Mouse (Mus musculus) olfactory bulb, adult 2 months (tissue): Measurements from ENCODE around the gene Efcab8. TPM values are rescaled to one million over a fixed set of nuclear protein-coding genes. Genes with fewer than 3 reads are reported as not detected.

Source experiments
- H3K27ac ChIP-seq: fragments of 200-500 bp; 2 replicates; pipeline ENCODE4 v1.5.1; 2012; ENCODE audit warnings: low read depth, low read length; ENCODE audit not compliant: insufficient read depth
- H3K4me1 ChIP-seq: fragments of 200-500 bp; 2 replicates; pipeline ENCODE4 v1.6.1; 2012; ENCODE audit warnings: low read length; ENCODE audit not compliant: control insufficient read depth, insufficient read depth
- H3K4me3 ChIP-seq: fragments of 200-500 bp; 2 replicates; pipeline ENCODE4 v1.5.1; 2012; ENCODE audit warnings: mild to moderate bottlenecking, low read depth, low read length, moderate library complexity; ENCODE audit not compliant: insufficient read depth
- CTCF ChIP-seq: fragments of 200-500 bp; IDR thresholded peaks from 2 replicates; pipeline ENCODE4 v1.5.1; 2012; ENCODE audit warnings: low read depth, mild to moderate bottlenecking, low read length, moderate library complexity; ENCODE audit not compliant: insufficient read depth
- POLR2A ChIP-seq: fragments of 200-500 bp; IDR thresholded peaks from 2 replicates; pipeline ENCODE4 v1.6.1; 2012; ENCODE audit warnings: mild to moderate bottlenecking, low read depth, low read length, moderate library complexity; ENCODE audit not compliant: insufficient read depth
- WGBS: fragments of 180-500 bp; shearing (Covaris S2); methylation state at CpG from one replicate; pipeline ENCODE4 v1.1.7; 2018; 5-methylcytosine and 5-hydroxymethylcytosine counted together
- polyA plus RNA-seq: library from polyadenylated mRNA; stranded (reverse); fragments of >200 nt; gene quantifications from 2 replicates; pipeline ENCODE4 v1.2.4, GENCODE M21; 2012; ENCODE audit warnings: low replicate concordance; ENCODE audit not compliant: missing spikeins, insufficient read depth, insufficient read length

Gene Efcab8
- polyA plus RNA-seq, 1 experiment, result not detected

GRCm38 (mm10) chr2:153848389-153848788, 68.7 kb downstream of the Efcab8 start:
- Histone ChIP-seq H3K27ac (no peak overlapping the region), H3K4me3 (no peak overlapping the region), H3K4me1 (no peaks in the 10 kb centered on the region)
- 78% methylated on average over 3 of the region's 3 CpGs for WGBS
- no peak for TF ChIP-seq CTCF
- no peak for TF ChIP-seq POLR2A

GRCm38 (mm10) chr2:153850351-153851029, 70.8 kb downstream of the Efcab8 start:
- Histone ChIP-seq H3K4me3 (no peak overlapping the region), H3K4me1 (no peaks in the 10 kb centered on the region), H3K27ac (no peak overlapping the region)
- TF ChIP-seq POLR2A (no peak), CTCF (no peak)
- 62% methylated on average over 6 of the region's 6 CpGs for WGBS

- peak; percentile 44 for TF ChIP-seq CTCF
- no peak for TF ChIP-seq POLR2A
- Histone ChIP-seq H3K4me1 (no peaks in the 10 kb centered on the region), H3K27ac (no peak overlapping the region), H3K4me3 (no peak overlapping the region)
- WGBS, result 43% methylated on average over 4 of the region's 4 CpGs
These were observed 71.3 kb downstream of the Efcab8 start for GRCm38 (mm10) chr2:153851030-153851360.

- Histone ChIP-seq H3K4me3 (no peak overlapping the region), H3K4me1 (no peaks in the 10 kb centered on the region), H3K27ac (no peak overlapping the region)
- 20% methylated on average over 5 of the region's 5 CpGs for WGBS
- TF ChIP-seq CTCF, result no peak
- no peak for TF ChIP-seq POLR2A
These were observed 73.8 kb downstream of the Efcab8 start for GRCm38 (mm10) chr2:153853544-153853943.

- WGBS, result 80% methylated on average over 2 of the region's 2 CpGs
- no peak overlapping the region for H3K27ac ChIP-seq
- H3K4me3 ChIP-seq, result no peak overlapping the region
- TF ChIP-seq CTCF (no peak), POLR2A (no peak)
- no peaks in the 10 kb centered on the region for H3K4me1 ChIP-seq
These were observed 79.8 kb downstream of the Efcab8 start for GRCm38 (mm10) chr2:153859581-153859980.

- Histone ChIP-seq H3K27ac (no peak overlapping the region), H3K4me3 (no peak overlapping the region), H3K4me1 (no peaks in the 10 kb centered on the region)
- 93% methylated on average over 11 of the region's 11 CpGs for WGBS
- no peak for TF ChIP-seq POLR2A
- TF ChIP-seq CTCF, result no peak
These were observed 80.6 kb downstream of the Efcab8 start for GRCm38 (mm10) chr2:153860315-153860714.

- Histone ChIP-seq H3K27ac (no peak overlapping the region), H3K4me3 (no peak overlapping the region), H3K4me1 (no peaks in the 10 kb centered on the region)
- no peak for TF ChIP-seq POLR2A
- TF ChIP-seq CTCF, result no peak
- WGBS, result 67% methylated on average over 3 of the region's 3 CpGs
These were observed 81.0 kb downstream of the Efcab8 start for GRCm38 (mm10) chr2:153860715-153861114.

- no peak for TF ChIP-seq POLR2A
- no peak for TF ChIP-seq CTCF
- Histone ChIP-seq H3K27ac (no peak overlapping the region), H3K4me3 (no peak overlapping the region), H3K4me1 (no peaks in the 10 kb centered on the region)
- WGBS, result 74% methylated on average over 3 of the region's 3 CpGs
These were observed 82.2 kb downstream of the Efcab8 start for GRCm38 (mm10) chr2:153861960-153862359.

- Histone ChIP-seq H3K4me3 (no peak within 1 kb of the TSS), H3K27ac (no peak within 1 kb of the TSS), H3K4me1 (peaks cover 3% of the 10 kb centered on the region; the same call in 1 of the 2 replicates)
- TF ChIP-seq CTCF, result no peak
- TF ChIP-seq POLR2A, result no peak
- 87% methylated on average over 4 of the region's 4 CpGs for WGBS
These were observed 91.3 kb downstream of the Efcab8 start, which contains the start of gene Sun5 for GRCm38 (mm10) chr2:153870984-153871383. Gene Sun5, minus strand, starts transcription at chr2:153871084.
